Mouse (Mus musculus): ENCODE data around the gene Zbtb49. TPM values are rescaled to one million over a fixed set of nuclear protein-coding genes. Genes with fewer than 3 reads are reported as not detected.

Gene Zbtb49
- polyA plus RNA-seq, 1 experiment from 2014 or later: 6.7 TPM

DNA sequence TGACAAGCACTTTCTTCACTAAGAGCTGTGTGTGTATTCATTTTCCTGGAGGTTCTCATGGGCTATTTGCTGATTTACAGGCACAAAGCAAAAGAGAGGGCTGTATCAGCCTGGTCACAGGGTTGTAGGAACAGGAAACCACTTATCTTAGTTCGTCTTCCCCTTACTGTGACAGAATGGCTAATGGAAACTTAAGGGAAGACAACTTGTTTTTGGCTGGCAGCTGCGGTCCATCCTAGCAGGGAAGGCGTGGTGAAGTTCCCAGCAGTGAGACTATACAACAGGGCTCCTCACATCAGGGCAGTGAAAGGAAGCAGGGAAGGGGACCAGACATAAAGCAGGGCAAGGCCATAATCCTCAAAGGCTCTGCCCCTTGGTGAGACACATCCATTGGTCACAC, 35.4 kb upstream of the Zbtb49 start:
- Histone ChIP-seq H3K9ac (replicated peaks; ENCODE audit: low read depth) (no peak overlapping the region), H3K9me3 (ENCODE audit: low read length) (no peaks in the 10 kb centered on the region), H3K36me3 (ENCODE audit: insufficient read depth, low read length) (no peaks in the 10 kb centered on the region), H3K27ac (ENCODE audit: low read length) (no peak overlapping the region), H3K4me2 (replicated peaks; ENCODE audit: low read depth, low read length) (no peak overlapping the region), H3K4me3 (ENCODE audit: low read depth, low read length) (no peak overlapping the region), H3K4me1 (ENCODE audit: insufficient read depth, low read depth, low read length) (no peaks in the 10 kb centered on the region), H3K27me3 (replicated peaks; ENCODE audit: insufficient read depth, low read length) (no peaks in the 10 kb centered on the region)
- TF ChIP-seq CTCF (IDR thresholded peaks at IDR 0.05) (no peak), EP300 (IDR thresholded peaks at IDR 0.05) (no peak)
- WGBS: 60% methylated on average over 3 of the region's 3 CpGs
- ATAC-seq: no peak
- no peak for DNase-seq (ENCODE audit: low spot score)

DNA sequence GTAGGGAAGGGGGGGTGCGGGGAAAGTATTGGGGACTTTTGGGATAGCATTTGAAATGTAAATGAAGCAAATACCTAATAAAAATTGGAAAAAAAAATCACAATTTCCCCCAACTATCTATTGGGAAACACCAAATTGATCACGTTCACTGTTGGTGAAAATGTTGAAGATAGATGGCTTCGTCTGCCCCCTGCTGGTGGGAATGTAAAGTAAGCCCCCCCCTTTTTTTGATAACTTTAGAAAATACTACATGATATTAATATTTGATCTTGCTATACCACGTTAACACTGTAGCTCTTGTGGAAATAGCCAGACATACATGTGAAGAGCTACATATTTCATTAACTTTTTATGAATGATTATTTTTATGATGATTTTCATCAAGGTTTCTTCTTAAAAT, 34.9 kb upstream of the Zbtb49 start:
- TF ChIP-seq CTCF (IDR thresholded peaks at IDR 0.05) (peak; percentile 50), EP300 (IDR thresholded peaks at IDR 0.05) (no peak)
- DNase-seq (ENCODE audit: low spot score): no peak
- no peak overlapping the region for H3K27ac ChIP-seq (ENCODE audit: low read length)
- H3K4me1 ChIP-seq (ENCODE audit: insufficient read depth, low read depth, low read length): no peaks in the 10 kb centered on the region
- H3K9me3 ChIP-seq (ENCODE audit: low read length): no peaks in the 10 kb centered on the region
- no peaks in the 10 kb centered on the region for H3K27me3 ChIP-seq (replicated peaks; ENCODE audit: insufficient read depth, low read length)
- no peaks in the 10 kb centered on the region for H3K36me3 ChIP-seq (ENCODE audit: insufficient read depth, low read length)
- H3K9ac ChIP-seq (replicated peaks; ENCODE audit: low read depth): no peak overlapping the region
- no peak overlapping the region for H3K4me2 ChIP-seq (replicated peaks; ENCODE audit: low read depth, low read length)
- no peak overlapping the region for H3K4me3 ChIP-seq (ENCODE audit: low read depth, low read length)
- 39% methylated on average over 4 of the region's 4 CpGs for WGBS
- ATAC-seq: no peak

DNA sequence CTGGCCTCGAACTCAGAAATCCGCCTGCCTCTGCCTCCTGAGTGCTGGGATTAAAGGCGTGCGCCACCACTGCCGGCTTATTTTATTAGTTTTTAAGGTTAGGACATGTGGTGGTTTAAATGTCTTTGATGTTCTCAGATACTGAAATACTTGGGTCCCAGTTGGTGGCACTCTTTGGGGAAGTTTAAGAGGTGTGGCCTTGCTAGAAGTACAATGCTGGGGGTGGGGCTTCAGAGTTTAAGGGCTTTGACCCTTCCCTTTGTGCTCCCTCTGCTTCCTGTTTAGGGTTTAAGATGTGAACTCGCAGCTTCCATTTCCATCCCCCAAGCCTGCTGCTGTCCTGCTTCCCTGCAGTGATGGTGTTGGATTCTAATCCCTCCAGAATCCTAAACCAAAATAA, 21.7 kb upstream of the Zbtb49 start:
- Histone ChIP-seq H3K27me3 (replicated peaks; ENCODE audit: insufficient read depth, low read length) (no peaks in the 10 kb centered on the region), H3K36me3 (ENCODE audit: insufficient read depth, low read length) (no peaks in the 10 kb centered on the region), H3K4me1 (ENCODE audit: insufficient read depth, low read depth, low read length) (no peaks in the 10 kb centered on the region), H3K9me3 (ENCODE audit: low read length) (no peaks in the 10 kb centered on the region), H3K4me2 (replicated peaks; ENCODE audit: low read depth, low read length) (no peak overlapping the region), H3K27ac (ENCODE audit: low read length) (no peak overlapping the region), H3K4me3 (ENCODE audit: low read depth, low read length) (no peak overlapping the region), H3K9ac (replicated peaks; ENCODE audit: low read depth) (no peak overlapping the region)
- ATAC-seq (no peak), DNase-seq (ENCODE audit: low spot score) (no peak)
- 81% methylated on average over 6 of the region's 6 CpGs for WGBS
- TF ChIP-seq CTCF (IDR thresholded peaks at IDR 0.05) (no peak), EP300 (IDR thresholded peaks at IDR 0.05) (no peak)

DNA sequence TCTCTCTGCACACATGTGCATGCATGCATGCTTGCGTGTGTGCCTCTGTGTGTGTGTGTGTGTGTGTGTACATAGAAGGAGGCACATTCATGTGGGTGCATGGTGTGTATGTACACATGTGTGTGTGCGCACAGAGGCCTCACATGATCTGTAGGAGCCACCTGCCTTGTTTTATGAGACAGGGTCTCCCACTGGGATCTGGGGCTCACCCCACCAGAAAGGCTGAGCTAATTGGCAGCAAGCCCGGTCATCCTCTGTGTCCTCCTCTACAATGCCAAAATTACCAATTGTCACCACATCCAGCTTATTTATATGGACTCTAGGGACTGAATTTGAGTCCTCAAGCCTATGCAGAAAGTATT, 21.2 kb upstream of the Zbtb49 start:
- H3K4me2 ChIP-seq (replicated peaks; ENCODE audit: low read depth, low read length): no peak overlapping the region
- no peaks in the 10 kb centered on the region for H3K27me3 ChIP-seq (replicated peaks; ENCODE audit: insufficient read depth, low read length)
- no peaks in the 10 kb centered on the region for H3K36me3 ChIP-seq (ENCODE audit: insufficient read depth, low read length)
- H3K4me3 ChIP-seq (ENCODE audit: low read depth, low read length): no peak overlapping the region
- no peak overlapping the region for H3K9ac ChIP-seq (replicated peaks; ENCODE audit: low read depth)
- no peaks in the 10 kb centered on the region for H3K9me3 ChIP-seq (ENCODE audit: low read length)
- DNase-seq (ENCODE audit: low spot score) (no peak), ATAC-seq (no peak)
- WGBS: 80% methylated on average over 3 of the region's 3 CpGs
- H3K4me1 ChIP-seq (ENCODE audit: insufficient read depth, low read depth, low read length): no peaks in the 10 kb centered on the region
- no peak overlapping the region for H3K27ac ChIP-seq (ENCODE audit: low read length)
- no peak for TF ChIP-seq CTCF (IDR thresholded peaks at IDR 0.05)
- no peak for TF ChIP-seq EP300 (IDR thresholded peaks at IDR 0.05)

DNA sequence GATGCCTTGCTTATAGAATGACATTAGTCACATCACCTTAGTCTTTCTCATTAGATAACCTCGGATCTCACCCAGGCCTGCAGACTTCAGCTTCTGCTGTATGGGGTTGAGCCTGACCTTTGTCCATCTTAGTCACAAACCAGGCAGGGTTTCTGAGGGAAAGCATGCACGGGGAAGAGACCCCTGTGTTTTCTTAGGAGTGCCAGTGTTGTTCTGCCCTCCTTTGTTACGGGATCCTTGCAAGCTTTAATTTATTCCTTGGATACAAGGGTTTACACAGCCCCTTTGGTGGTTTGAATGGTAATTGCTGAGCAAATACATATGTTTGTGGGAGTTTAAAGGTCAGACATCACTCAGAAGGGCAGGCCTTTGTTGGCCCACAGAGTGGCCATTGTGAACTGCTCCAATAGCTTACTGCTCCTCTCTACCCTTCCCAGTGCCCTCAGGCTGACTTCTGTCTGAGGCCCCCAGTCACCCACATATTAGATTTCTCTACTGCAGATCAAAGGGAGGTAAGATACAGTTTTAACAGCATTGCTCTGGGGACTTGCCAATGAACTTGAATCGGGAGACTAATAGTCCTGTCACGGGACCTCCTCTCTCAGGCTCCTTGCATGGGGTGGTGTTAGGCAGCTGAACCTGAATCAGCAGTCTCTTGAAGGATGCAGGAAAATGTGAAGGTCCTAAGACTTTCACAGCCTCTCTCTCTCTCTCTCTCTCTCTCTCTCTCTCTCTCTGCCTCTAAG, 20.6 kb upstream of the Zbtb49 start:
- TF ChIP-seq CTCF (IDR thresholded peaks at IDR 0.05) (no peak), EP300 (IDR thresholded peaks at IDR 0.05) (no peak)
- no peak for DNase-seq (ENCODE audit: low spot score)
- 42% methylated on average over 5 of the region's 5 CpGs for WGBS

DNA sequence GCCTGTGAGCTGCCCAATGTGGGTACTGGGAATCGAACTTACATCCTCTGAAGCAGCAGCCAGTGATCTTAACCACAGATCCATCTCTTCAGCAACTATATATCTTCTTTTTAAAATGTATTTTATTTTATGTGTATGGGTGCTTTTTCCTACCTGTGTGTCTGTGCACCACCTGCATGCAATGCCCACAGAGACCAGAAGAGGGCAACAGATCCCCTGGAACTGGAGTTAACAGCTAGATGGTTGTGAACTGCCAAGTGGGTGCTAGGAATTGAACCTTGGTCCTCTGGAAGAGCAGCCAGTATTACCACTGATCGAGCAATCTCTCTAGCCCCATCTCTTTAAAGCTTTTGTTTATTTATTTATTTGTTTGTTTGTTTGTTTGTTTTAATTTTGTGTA, 16.4 kb upstream of the Zbtb49 start:
- Histone ChIP-seq H3K4me2 (replicated peaks; ENCODE audit: low read depth, low read length) (no peak overlapping the region), H3K9me3 (ENCODE audit: low read length) (no peaks in the 10 kb centered on the region), H3K4me3 (ENCODE audit: low read depth, low read length) (no peak overlapping the region), H3K9ac (replicated peaks; ENCODE audit: low read depth) (no peak overlapping the region), H3K27ac (ENCODE audit: low read length) (no peak overlapping the region), H3K4me1 (ENCODE audit: insufficient read depth, low read depth, low read length) (no peaks in the 10 kb centered on the region), H3K27me3 (replicated peaks; ENCODE audit: insufficient read depth, low read length) (no peaks in the 10 kb centered on the region), H3K36me3 (ENCODE audit: insufficient read depth, low read length) (0 out of 2 replicates have a peak, but pooled peaks cover 4% of the 10 kb centered on the region)
- ATAC-seq (no peak), DNase-seq (ENCODE audit: low spot score) (no peak)
- TF ChIP-seq EP300 (IDR thresholded peaks at IDR 0.05) (no peak), CTCF (IDR thresholded peaks at IDR 0.05) (no peak)
- WGBS: 98% methylated on average over 2 of the region's 2 CpGs

More for the DNA sequence above, 20.6 kb upstream of the Zbtb49 start:
- no peak overlapping the region for H3K9ac ChIP-seq (replicated peaks; ENCODE audit: low read depth)
- H3K36me3 ChIP-seq (ENCODE audit: insufficient read depth, low read length): no peaks in the 10 kb centered on the region
- ATAC-seq: no peak
- H3K4me3 ChIP-seq (ENCODE audit: low read depth, low read length): no peak overlapping the region
- no peaks in the 10 kb centered on the region for H3K27me3 ChIP-seq (replicated peaks; ENCODE audit: insufficient read depth, low read length)
- H3K4me1 ChIP-seq (ENCODE audit: insufficient read depth, low read depth, low read length): no peaks in the 10 kb centered on the region
- H3K9me3 ChIP-seq (ENCODE audit: low read length): no peaks in the 10 kb centered on the region
- no peak overlapping the region for H3K27ac ChIP-seq (ENCODE audit: low read length)
- H3K4me2 ChIP-seq (replicated peaks; ENCODE audit: low read depth, low read length): no peak overlapping the region

All from lung, postnatal 0 days (tissue).